Mouse (Mus musculus): ENCODE measurements around the gene Gm10153.
"Not testable (repeated sequence)": the region's sequence is repeated elsewhere in the genome, so short reads cannot be mapped to it uniquely, and the experiment has no call there.

DNA sequence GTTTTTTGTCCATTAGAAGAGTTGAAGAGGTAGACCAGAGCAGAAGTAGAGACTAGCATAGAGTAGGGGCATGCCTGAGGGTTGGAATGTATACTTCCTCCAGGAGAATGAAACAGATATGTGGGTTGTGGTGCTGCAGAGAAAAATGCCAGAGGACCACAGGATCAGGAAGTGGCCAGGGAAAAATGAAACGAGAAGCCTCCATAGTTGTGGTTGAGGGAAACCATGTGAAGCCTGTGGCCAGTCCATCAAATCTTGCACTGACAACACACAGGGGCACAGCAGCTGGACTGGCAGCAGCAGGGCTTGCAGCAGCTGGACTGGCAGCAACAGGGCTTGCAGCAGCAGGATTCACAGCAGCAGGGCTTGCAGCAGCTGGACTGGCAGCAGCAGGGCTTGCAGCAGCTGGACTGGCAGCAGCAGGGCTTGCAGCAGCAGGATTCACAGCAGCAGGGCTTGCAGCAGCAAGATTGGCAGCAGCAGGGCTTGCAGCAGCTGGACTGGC is 46.6 kb downstream of the Gm10153 start:
- TF ChIP-seq CTCF (IDR thresholded peaks at IDR 0.05; ENCODE audit: low read depth, low read length); POLR2A (IDR thresholded peaks at IDR 0.05; ENCODE audit: extremely low read depth, insufficient read depth, low read length): not testable (repeated sequence)

Data from liver, adult 2 months (tissue).